Mouse (Mus musculus) urinary bladder, adult 18-20 months (tissue): ENCODE measurements around the gene Tas2r110.

Experiments
- DNase-seq, 2 experiments: peaks; one replicate each; pipeline ENCODE4 v3.0.0; 2022; ENCODE audit warnings: low spot score in 2 of 2, mixed read lengths in 2 of 2

The Tas2r110 gene

GRCm38 (mm10) chr6:132867708-132868107, at the start of gene Tas2r110:
TSS of gene Tas2r110 (plus strand) at chr6:132868008.
- no peak for DNase-seq

DNA sequence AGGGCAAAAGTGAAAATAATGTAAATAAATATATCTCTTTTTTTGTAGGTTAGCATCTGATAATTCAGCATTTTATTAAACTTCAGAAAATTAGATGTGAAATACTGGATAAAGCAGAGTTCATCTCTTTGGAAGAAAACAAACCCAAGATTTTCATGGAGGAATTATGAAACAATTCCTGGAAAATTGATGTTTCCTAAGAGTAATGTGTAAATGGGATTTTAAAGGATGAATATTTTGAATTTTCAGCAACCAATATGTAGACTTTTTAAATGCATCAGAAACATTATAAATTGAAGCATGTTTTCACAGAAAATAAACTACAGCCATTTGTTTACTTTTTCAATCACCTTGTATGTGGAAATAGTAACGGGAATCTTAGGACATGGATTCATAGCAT, 21.0 kb upstream of the Tas2r110 start, which contains the start of gene Tas2r123:
Gene Tas2r123, plus strand, starts transcription at position 301 of the 400 bp plus-strand sequence.
- DNase-seq, result no peak

- DNase-seq, result no peak
Measured at GRCm38 (mm10) chr6:132855138-132855537, 12.7 kb upstream of the Tas2r110 start, which contains the start of gene Tas2r116. TSS of gene Tas2r116 (plus strand) at chr6:132855438.

DNA sequence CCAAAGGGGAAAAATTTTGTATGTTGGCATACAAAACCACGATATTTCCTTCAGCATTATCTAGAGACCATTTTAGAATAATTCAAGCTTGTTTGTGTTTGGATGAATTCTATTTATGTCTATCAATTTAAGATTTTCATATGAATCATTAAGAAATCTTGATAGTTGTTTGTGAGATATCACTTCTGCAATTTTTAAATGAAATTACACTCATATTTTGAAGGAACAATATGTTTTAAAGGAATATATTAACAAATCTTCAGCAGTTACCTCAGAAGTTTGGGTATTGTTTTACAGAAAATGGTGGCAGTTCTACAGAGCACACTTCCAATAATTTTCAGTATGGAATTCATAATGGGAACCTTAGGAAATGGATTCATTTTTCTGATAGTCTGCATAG, 24.9 kb downstream of the Tas2r110 start, which contains the start of gene Tas2r113:
Gene Tas2r113, plus strand, starts transcription at position 301 of the 400 bp plus-strand sequence.
- DNase-seq, result no peak

- no peak for DNase-seq
Measured at GRCm38 (mm10) chr6:132909351-132909750, 41.5 kb downstream of the Tas2r110 start, which contains the start of gene Tas2r125. TSS of gene Tas2r125 (plus strand) at chr6:132909651.
